36 mouse cellular contexts compared by ENCODE assay signal in the genomic region with DNA sequence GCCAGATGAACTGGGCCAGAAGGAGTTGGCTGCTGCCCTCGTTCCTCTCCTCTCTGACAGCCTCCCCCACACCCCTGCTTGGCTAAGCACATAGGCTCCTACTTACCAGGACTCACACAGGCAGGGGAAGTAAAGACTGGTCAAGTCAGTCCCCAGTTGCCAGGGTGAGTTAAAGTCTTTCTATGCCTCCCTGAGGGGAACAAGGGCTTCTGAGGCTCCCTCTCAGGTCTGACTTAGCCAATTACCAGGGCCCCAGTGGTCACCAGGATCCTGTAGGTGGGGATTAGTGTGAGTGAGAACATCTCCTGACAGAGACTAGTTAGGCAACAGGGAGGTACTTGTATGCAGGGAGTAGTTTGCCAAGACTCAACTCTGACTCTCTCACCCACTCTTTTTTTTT. TPM values are rescaled to one million over a fixed set of nuclear protein-coding genes. Genes with fewer than 3 reads are reported as not detected.
"Had no signal": no experiment of that assay in that cellular context is flagged by ENCODE, and none has a peak within 500 bp of the region (broad histone marks: within the 10 kb centered on the region; RNA-seq: fewer than 3 reads in every experiment).

A gene (minus strand): TSS at position 153 of the 400 bp plus-strand sequence.

- H3K36me3 ChIP-seq: heart, embryonic 10.5 days; heart, embryonic 12.5 days; hindbrain, embryonic 10.5 days; hindbrain, embryonic 12.5 days; intestine, embryonic 15.5 days; limb, embryonic 10.5 days; limb, embryonic 12.5 days; liver, embryonic 13.5 days had no signal

- DNase-seq: gastrocnemius, postnatal 14 days; gastrocnemius, postnatal 36 days; heart, postnatal 10 days; heart, postnatal 4 days; kidney, adult 18-20 months; kidney, adult 8-10 months; kidney, postnatal 10 days; kidney, postnatal 25 days; kidney, postnatal 4 days; liver; liver, embryonic 13.5 days had no signal

- H3K27ac ChIP-seq: heart, embryonic 10.5 days; hindbrain, embryonic 10.5 days; hindbrain, embryonic 12.5 days; hindbrain, embryonic 14.5 days; intestine, embryonic 15.5 days; layer of hippocampus, adult 2 months; left cerebral cortex, adult 2 months; limb, embryonic 10.5 days; limb, embryonic 12.5 days; liver, embryonic 13.5 days had no signal

- H3K4me2 ChIP-seq: heart, embryonic 12.5 days; hindbrain, embryonic 12.5 days; hindbrain, embryonic 14.5 days; intestine, embryonic 15.5 days; limb, embryonic 12.5 days; liver, embryonic 11.5 days; liver, embryonic 13.5 days had no signal

- H3K9me3 ChIP-seq: heart, embryonic 10.5 days; hindbrain, embryonic 10.5 days; hindbrain, embryonic 12.5 days; intestine, embryonic 15.5 days; limb, embryonic 10.5 days; limb, embryonic 12.5 days; liver, embryonic 13.5 days had no signal

- ATAC-seq: hindbrain, embryonic 16.5 days; inflammation-experienced regulatory T-cells, adult 6 months; intestine, embryonic 15.5 days; intestine, postnatal 0 days had no signal

- H3K27me3 ChIP-seq: heart, embryonic 12.5 days; hindbrain, embryonic 12.5 days; intestine, embryonic 15.5 days; limb, embryonic 12.5 days; liver, embryonic 13.5 days had no signal

- H3K4me3 ChIP-seq: heart, embryonic 10.5 days; heart, embryonic 12.5 days; hindbrain, embryonic 10.5 days; hindbrain, embryonic 12.5 days; intestine, embryonic 15.5 days; layer of hippocampus, adult 2 months; left cerebral cortex, adult 2 months; limb, embryonic 10.5 days; limb, embryonic 12.5 days; liver, embryonic 13.5 days had no signal

- H3K4me1 ChIP-seq: hindbrain, embryonic 10.5 days; hindbrain, embryonic 12.5 days; intestine, embryonic 15.5 days; limb, embryonic 10.5 days; limb, embryonic 12.5 days had no signal

- H3K9ac ChIP-seq: heart, embryonic 12.5 days; hindbrain, embryonic 12.5 days; hindbrain, embryonic 14.5 days; intestine, embryonic 15.5 days; limb, embryonic 12.5 days; liver, embryonic 13.5 days had no signal

RNA-seq across cellular contexts. Expression of the gene that starts here (rescaled TPM):
- total RNA-seq: gastrocnemius, adult 18-20 months; gastrocnemius, adult 8-10 months; gastrocnemius, postnatal 14 days; gastrocnemius, postnatal 36 days; granulocyte monocyte progenitor cell, adult 5-6 weeks; heart, adult 8-10 months; heart, postnatal 10 days; heart, postnatal 25 days; heart, postnatal 4 days; layer of hippocampus, adult 2 months; layer of hippocampus, postnatal 10 days; layer of hippocampus, postnatal 25 days; left cerebral cortex, adult 2 months; left cerebral cortex, postnatal 14 days; left cerebral cortex, postnatal 36 days had no signal
- polyA plus RNA-seq: inflammation-experienced regulatory T-cells, adult 6 months; intestine, embryonic 15.5 days; kidney, embryonic 14.5 days; kidney, embryonic 16.5 days; limb, embryonic 12.5 days had no signal
